Mouse (Mus musculus) CD4-positive, CD25-positive, alpha-beta regulatory T cell, adult 2 months (primary cell): Measurements from ENCODE around the gene Rap1gap2.

Experiments
- DNase-seq: peaks from one replicate; pipeline ENCODE4 v3.0.0-alpha.2; 2012; ENCODE audit warnings: low read depth, low spot score

The Rap1gap2 gene

GRCm38 (mm10) chr11:74610545-74611176, at the start of gene Rap1gap2:
TSS of gene Rap1gap2 (minus strand) at chr11:74610915.
- no peak for DNase-seq

DNA sequence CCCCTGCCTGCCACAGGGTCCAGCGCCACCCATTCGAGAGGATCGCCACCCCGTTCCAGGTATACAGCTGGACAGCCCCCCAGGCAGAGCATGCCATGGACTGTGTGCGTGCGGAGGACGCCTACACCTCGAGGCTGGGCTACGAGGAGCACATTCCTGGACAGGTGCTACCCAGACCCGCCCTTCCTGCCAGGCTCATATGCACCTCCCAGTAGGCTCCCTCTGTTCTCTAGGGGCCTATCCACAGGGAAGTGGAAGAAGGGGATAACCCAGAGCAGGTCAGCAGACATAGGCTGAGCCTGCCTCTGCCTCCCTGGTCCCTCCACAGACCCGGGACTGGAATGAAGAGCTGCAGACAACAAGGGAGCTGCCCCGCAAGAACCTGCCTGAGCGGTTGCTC, 49.6 kb upstream of the Rap1gap2 start:
- no peak for DNase-seq

DNA sequence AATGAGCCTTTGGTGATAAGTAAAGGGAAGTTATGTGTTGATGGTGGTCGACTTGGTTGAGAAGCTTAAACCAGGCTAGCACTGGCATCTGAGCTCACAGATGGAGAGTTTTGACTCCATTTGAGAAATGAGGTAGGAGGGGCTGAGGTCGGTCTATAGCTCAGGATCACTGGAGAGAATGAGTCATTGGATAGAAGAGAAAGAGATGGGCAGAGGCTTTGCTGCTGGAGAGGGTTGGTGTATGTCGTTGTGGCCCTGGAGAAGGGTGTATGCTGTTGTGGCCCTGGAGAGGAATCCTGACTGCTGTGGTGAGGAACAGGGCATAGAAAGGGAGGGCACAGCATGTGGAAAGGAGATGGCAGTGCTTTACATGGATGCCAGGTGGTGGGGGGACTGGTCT, 45.2 kb upstream of the Rap1gap2 start:
- DNase-seq: no peak

GRCm38 (mm10) chr11:74653385-74653784, 42.7 kb upstream of the Rap1gap2 start:
- DNase-seq: no peak

DNA sequence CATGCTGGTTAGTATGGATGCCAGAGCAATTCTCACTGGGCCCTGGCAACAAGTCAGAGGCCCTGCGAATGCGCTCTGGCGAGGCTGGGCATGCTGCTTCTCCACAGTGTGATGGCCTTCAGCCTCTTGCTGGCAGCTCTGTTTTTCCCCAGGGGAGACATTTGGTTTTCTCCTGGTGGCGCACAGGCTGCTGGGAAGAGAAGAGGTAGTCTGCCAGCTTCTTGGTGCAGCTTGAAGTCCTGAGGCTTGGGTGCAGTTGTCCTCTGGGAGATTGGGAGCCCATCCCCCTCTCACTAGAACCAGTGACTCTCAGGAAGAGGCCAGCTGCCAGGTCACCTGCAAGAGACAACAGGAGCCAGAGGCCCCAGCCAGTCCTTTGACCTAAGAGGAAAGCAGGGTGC, 42.1 kb upstream of the Rap1gap2 start:
- DNase-seq: no peak

- no peak for DNase-seq
These were observed 39.9 kb upstream of the Rap1gap2 start for GRCm38 (mm10) chr11:74650576-74651100.

GRCm38 (mm10) chr11:74649647-74650551, 39.2 kb upstream of the Rap1gap2 start:
- DNase-seq: peak; percentile 47

DNA sequence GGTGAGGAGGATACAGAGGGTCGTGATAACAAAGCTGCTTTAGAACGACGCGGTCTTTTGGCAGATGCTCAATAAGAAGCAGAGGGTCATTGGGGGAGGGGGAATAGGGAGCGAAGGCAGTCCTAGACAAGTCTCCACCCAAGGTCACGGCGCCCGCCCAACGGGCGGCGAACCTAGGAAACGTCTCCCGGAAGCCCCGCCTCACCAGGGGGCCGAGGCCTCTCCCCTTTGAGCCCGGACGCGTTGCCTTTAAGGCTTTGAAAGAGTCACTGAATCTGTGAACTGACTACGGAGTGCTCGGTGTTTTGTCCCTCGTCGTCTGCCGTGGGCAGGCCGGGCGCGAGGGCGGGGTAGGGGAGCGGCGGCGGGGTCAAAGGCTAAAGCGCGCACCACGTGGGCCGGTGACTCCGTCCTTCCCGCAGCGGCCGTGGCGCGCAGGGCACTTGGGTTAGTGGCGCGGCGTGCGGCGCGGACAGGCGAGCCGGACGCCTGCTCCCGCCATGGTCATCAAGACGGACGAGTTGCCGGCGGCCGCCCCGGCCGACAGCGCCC, 38.5 kb upstream of the Rap1gap2 start, which contains the start of gene Cluh:
Gene Cluh, plus strand, starts transcription at position 401 of the 552 bp plus-strand sequence.
- DNase-seq: peak; percentile 95

DNA sequence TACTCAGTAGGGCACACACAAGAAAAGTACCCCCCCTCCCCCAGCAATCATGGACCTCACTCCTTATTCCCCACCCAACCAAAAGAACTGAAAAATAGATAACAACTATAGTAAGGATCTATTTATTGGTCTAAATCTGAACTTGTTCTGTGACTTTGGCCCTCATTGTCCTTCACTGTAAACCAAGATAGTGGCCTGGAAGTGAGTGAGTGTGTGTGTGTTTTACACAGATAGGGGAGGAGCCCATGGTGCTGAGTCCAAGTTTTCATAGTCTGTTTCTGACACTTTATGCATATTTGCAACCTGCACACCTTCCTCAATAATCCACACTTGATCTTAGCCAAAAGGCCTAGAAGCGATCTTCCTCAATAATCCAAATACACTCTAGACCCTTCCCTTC, 38.0 kb upstream of the Rap1gap2 start:
- no peak for DNase-seq

DNA sequence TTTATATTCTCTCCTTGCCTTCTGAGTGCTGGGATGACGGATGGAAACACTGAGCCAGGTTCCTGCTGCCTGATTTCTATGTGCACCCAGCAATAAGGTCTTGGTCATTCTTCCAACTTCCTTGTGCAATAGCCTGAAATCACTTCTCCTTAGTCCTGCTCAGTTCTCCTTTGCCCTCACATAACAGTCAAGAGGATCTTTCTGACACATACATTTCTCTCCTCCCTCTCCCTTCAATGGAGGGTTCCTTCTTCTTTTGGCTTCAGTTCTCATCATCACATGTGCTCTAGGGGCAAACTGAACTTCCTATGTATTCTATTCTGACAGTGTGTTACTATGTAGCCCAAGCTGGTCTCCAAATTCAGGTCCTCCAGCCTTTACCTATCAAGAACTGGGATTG, 37.3 kb upstream of the Rap1gap2 start:
- DNase-seq: no peak

DNA sequence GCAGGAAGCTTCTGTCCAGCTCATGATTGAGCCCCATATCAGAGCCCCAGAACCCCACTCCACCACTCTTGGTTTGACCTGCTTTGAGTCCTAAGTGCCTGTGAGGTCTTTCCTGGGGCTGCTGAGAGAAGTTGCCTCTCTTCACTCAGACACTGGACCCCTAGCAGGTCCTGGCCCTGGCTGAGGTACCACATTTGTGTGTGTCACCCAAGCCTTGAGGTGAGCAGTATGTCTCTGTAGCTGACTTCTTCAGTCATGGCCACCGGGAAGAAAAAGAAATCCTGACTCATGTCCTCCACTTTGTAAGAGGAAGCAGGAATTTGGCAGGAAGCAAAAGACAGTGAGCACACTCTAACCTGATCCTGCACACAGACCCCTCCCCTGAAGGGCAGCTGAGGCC, 28.9 kb upstream of the Rap1gap2 start:
- DNase-seq: no peak

- DNase-seq: no peak
These were observed 28.2 kb upstream of the Rap1gap2 start for GRCm38 (mm10) chr11:74638791-74639411.

DNA sequence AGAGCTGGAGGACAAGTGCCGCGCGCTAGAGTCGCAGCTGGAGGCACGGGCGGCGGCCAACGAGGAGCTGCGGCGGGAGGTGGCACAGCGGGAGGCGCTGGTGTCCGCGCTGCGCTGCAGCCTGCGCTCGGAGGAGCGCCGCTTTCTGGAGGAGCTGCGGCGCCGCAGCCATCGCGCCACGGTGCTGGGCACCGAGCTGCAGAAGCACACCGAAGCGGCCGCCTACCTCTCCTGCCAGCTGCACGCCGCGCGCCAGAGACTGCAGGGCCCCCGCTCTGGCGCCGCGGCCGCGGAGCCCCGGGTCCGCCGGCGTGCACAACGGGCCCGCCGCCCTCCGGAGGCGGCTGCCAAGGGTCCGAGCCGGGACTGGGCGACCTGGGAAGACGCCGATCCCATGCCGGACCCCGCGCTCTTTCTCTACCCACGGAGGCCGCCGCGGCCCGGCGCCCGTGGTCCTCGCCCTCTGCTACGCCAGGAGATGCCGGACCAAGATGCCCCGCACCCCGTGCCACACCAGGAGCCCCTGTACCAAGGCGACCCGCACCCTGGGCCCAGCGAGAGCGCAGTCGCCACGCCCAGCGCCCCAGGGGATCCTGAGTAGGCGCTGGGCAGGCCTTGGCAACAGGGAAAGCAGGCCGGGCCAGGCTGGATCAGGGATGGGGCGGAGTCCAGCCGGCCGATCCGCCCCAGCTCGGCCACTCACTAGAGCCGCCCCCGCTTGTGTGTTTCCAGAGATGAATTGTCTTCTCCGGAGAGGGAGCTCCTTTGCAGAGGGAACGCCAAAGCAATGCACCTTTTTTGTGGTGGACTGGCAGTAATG, 27.5 kb upstream of the Rap1gap2 start:
- DNase-seq: peak; percentile 72

DNA sequence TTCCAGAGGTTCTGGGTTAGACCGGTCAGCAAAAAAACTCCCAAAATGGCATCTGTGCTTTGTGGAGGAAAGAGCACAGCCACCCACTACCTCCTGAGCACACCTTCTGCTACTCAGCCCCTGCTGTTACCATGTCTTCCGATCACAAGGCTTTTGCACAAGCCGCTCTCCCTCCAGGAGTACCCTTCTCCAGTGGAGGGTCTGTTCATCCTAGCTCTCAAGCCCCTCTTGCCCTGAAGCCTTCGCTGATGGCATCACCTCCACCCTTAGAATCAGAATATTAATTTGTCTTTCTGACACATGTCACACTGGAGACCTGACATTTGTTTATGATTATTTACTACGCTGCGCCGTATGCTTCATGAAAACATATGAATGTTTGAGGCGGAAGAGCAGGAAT, 26.8 kb upstream of the Rap1gap2 start:
- DNase-seq: no peak

DNA sequence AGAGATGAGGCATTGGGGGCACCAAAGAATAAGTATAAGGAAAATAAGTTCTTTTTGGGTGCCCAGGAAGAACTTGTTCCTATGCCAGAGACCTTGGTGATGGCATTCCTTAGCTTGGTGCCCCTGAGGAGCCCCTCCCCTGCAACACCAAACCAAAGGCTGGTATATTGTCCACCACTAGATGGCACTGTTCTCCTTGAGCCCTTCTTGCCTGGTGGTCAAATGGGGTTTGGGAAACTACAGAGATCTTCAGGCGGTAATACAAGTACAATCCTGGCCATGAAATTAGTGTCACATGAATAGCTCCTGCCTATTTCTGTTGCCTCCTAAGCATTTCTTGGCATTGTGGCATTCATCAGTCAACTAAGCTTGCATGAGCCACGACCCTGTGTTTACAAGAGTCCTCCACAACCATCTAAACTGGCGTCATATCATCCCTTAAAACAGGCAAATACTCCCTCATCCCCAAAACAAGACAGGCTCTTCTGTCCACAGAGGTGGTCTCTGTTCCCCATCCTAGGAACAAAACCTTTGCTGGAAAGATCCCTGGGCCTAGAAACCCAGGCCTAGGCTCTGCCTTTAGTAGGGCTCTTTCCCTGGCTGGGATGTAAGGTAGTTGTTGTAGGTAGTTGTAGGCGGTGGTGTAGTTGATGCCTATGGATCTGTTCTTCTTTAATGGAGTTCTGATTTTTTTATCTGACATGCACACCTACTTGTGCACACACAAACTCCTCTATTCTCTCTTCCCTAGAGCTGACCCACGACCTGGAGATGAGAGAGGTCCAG, 24.0 kb upstream of the Rap1gap2 start:
- peak; percentile 84 for DNase-seq

GRCm38 (mm10) chr11:74631880-74632789, 21.4 kb upstream of the Rap1gap2 start:
- no peak for DNase-seq

GRCm38 (mm10) chr11:74627481-74627880, 16.8 kb upstream of the Rap1gap2 start:
- no peak for DNase-seq

- DNase-seq: no peak
These were observed 14.6 kb upstream of the Rap1gap2 start for GRCm38 (mm10) chr11:74625333-74625732.

DNA sequence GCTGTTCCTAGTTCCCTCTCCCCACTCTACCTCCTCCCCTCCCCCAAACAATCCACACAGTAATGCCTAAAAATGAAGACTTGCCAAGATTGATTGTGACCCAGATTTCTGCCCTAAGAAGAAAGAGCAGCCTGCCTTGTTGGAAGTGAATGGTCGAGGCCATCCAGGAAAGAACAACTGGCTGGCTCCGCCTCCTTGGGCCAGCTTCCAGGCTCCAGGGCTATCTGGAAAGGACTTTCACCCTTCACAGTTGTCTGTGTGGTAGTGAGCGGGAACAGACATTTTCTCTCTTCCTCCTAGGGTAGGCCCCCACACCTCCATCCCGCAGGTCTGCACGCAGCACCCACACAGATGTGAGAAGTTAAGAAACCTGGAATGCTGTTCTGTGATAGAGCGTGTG, 13.0 kb upstream of the Rap1gap2 start:
- no peak for DNase-seq
